Mouse (Mus musculus): ENCODE results near the gene Iqca. TPM values are rescaled to one million over a fixed set of nuclear protein-coding genes. Genes with fewer than 3 reads are reported as not detected.

Gene Iqca
- 0.07 and 0.14 TPM in 2 replicates for polyA plus RNA-seq (2015; fragmentation: Nextera tagmentation; extraction: Ambion mirVana)

DNA sequence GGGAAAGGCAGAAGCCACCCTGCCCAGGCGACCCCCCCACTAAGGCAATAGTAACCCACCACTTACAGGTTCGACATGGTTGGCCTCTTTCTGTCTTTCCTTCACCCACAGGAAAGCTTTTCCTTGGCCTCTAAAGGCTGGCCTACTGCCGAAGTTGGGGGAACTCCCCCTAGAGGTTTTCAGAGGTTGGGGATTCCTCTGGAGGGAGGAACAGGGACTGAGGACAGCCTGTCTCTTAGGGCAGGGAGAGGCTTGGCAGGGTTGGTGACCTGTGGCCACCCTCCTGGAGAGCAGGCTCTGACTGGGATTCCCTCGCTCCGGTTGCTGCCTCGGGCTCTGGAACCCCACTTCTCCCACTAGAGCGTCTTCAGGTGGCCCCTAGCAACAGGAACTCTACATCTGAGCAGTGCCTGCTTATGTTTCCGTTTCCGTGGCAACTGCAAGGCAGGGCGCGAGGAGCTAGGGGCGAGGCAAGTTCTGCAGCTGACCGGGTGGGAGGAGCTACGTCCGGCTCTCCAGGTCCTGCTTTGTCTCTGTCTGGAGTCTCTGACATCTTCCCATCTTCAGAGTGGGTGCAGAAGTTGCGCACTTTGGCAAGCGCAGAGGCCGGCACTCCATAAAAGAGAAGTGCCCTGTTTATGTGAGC, at the start of gene Iqca:
Gene Iqca, minus strand, starts transcription at position 303 of the 646 bp plus-strand sequence.
- peak; percentile 24 for DNase-seq (ENCODE audit: low spot score)

DNA sequence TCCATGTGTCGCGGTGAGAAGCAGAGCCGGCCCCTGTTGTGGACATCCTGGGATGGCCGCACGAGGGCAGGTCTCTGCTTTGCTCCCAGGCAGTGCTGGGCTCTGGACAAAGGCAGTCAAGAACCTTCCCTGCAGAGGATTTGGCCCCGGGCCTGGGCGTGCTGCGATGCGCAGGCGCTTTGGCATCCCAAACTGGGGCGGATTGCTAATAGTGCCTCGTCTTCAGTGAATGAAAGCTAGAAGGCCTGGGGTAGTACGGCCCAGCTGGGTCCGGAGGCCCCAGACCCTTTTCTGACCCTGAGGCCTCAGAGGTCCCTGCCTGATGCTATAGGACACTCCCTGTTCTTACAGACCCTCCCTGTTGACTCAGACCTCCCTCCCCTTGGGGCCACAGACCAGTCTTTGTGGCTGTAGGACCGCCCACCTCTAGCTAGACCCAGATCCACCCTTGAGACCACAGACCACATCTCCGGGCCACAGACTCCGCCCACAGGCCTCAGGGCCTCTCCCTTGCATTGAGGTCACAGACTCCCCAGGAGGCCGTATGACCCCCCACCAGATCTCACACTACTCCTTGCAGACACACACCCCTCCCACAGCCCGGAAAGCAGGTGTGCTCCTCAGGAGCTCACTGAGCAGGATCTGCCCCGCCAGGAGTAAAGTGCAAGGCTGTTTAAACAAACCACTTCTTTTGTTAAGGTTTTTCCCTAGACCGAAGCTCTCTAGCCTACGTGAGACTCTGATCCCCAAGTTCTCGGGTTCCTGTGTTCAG, 49.2 kb upstream of the Iqca start:
- peak; percentile 3 for DNase-seq (ENCODE audit: low spot score)

DNA sequence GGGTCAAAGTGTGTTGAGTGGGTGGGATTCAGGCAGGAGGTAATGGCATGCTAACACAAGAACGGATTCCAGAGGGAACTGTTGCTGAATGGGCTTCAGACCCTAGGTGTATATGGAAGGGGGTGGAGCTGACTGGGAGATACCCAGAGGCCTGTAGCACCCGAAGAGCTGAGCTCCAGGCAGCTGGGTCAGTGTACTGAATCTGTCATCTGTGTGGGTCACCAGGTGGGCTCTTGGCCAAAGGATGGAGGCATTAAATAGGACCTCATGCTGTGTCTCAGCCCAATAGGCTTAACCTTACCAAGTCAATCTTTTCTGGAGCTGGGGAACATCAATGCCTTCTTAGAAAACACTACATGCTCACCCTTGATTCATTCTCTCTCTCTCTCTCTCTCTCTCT, 48.5 kb upstream of the Iqca start:
- DNase-seq (ENCODE audit: low spot score), result no peak

DNA sequence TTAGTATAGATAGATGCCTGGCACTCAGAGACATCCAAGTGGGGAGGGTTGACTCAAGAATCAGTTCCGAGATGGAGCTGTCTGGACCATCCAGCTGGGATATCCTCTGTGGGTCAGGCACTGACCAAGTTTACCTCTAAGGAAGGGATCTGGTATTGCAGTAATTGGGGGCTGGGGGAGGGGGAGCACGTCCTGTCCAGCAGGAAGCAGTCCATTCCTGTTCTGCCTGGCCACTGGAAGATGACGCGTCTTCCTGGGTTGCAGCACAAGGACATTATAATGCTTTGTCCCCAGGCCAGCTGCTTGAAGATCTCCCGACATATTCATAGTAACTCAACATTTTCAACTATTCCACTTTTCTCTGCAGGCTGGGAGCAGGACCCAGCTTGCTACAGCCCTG, 48.0 kb upstream of the Iqca start:
- no peak for DNase-seq (ENCODE audit: low spot score)

DNA sequence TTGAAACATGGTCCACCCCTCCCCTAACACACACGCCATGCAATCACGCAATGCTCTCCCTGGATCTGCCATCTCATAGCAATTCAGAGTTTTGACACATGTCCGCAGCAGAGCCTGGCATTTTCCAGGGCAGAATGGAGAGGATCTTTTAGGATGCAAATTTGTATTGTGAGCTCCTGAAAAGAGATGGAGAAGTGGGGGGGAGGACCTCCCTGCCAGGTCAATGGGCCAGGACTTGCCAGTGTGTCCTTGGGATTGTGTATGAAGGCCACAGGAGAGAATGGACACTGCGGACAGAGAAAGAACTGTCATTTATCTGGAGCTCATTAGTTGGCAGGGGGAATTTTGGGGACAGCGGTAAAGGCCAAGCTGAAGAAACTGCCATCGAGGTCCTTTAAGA, 35.8 kb upstream of the Iqca start:
- no peak for DNase-seq (ENCODE audit: low spot score)

DNA sequence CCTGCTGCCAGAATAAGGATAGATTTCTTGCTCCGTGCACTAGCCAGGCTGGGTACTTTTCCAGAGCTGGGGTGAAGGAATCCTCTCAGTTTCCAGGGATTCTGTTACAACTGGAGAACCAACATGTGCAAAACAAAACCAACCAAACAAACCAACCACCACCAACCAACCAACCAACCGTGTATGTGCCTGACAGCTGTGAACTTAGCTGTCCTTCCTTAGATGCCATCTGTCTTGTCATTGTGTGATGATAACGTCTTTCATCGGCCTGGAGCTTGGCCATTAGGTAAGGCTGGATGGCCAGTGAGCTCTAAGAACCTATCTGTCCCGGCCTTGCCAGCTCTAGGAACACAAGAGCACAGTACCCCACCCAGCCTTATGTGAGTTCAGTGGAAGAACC, 33.7 kb upstream of the Iqca start:
- no peak for DNase-seq (ENCODE audit: low spot score)

DNA sequence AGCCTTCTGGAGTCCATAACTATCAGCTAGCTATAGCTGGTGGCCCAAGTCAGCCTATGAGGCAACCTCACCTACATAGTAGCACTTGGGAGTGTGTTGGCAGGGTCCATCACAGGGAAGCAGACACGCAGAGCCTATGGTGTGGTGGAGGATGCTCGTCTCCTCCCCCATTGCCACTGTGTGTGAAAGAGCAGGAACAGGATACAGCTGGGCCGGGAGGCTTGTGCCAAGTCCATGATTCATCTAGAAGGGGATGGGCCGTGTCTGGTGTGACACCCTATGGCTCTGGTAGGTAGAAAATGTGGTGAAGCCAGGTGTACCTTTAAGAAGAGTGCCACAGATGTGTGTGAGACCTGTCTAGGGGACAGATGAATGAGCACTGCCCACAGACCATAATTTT, 33.0 kb upstream of the Iqca start:
- DNase-seq (ENCODE audit: low spot score), result no peak

DNA sequence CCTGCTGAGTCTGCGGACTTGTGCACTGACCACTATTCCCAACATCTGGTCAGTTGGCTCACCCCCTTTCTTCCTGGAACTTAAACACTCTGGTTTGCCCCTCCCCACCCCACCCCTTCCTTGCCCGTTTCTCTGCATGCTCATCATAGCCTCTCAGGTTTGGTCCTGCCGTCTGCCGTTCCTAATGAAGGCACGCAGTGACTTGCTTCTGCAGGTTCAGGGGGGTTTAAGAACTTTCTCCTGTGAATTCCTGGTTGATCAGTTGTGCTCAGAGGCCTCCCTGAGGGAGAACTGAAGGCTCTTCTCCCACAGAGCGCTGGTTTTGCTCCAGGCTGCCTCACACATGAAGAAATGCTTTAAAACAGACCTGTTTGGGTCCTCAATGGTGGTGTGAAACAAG, 30.4 kb upstream of the Iqca start:
- DNase-seq (ENCODE audit: low spot score), result no peak

DNA sequence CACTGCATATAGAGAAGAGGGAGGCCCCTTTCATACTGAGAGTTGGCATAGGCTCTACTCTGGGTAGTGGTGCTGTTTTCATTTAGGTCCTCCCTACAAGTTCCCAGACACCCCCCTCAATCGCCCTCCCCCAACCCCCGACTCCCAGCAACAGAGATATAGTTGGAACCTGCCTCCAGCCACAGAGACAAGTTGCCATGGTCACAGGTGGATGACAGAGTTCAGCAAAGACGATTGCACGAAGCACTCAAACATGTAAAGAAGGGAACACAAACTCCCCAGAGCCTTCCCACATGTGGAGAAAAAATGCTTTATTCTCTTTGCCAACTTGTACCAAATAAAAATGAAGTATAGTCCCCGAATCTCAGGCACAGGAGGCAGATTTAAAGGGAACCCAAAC, 29.3 kb upstream of the Iqca start:
- no peak for DNase-seq (ENCODE audit: low spot score)

DNA sequence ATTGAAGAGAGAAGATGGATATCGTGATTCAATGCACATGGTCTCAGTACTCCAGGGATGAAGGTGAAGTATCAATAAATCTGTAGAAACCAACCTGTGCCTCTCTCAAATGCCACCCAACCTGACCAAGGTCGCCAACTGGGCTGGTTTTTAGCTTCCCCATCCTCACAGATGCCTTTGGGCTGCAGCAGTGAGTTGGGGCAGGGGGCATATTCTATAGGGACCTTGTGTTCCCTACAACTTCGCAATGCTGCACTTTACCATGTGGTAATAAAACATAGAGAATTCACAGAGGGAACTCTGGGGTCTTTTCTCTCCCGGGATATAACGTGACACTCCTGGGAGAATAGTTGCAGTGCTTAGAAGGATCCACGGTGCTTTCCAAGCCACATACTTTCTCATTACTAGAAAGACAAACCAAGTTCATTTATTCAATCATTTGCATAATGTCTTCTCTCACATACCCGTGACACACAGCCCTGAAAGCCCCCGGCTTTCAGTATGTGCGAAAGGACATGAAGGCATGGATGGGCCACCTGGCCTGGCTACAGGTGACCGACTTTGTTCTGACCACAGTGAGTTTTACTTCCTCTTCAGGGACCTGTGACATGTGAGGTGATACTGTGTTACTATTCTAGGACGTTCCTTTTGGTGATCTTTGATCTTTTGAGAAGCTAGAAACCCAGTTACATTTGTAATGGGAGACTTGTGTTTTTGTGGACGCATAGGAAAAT, 27.9 kb upstream of the Iqca start:
- no peak for DNase-seq (ENCODE audit: low spot score)

DNA sequence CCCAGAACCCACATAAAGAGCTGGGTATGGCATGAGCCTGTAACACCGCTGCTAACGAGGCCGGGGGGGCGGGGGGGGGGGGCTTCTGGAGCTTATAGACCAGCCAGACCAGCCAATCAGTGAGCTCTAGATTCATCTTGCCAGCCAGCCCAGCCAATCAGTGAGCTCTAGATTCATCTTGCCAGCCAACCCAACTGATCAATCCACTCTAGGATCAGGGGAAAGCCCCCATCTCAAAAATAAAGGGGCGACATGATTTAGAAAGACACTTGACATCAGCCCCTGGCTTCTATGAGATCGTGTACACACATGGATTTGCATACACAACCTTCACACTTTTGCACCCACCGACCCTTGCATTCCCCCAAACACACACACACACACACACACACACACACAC, 27.3 kb upstream of the Iqca start:
- DNase-seq (ENCODE audit: low spot score), result no peak

DNA sequence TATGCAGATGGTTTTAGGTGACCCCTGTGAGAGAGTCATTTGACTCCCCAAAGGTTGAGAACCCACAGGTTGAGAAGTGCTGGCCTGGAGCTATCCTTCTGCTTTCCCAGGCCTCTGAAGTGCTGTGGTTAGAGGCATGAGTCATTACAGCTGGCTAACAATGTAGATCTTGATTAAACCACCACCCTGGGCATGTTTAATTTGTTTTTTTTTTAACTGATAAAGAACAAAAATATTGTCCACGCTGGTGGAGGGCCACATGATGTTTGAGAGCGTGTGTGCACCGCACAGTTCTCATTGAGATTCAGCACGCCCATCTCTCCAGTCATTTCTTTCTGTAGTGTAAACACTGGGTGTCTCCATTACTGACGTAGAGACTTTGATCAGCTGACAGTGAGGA, 24.8 kb upstream of the Iqca start:
- no peak for DNase-seq (ENCODE audit: low spot score)

DNA sequence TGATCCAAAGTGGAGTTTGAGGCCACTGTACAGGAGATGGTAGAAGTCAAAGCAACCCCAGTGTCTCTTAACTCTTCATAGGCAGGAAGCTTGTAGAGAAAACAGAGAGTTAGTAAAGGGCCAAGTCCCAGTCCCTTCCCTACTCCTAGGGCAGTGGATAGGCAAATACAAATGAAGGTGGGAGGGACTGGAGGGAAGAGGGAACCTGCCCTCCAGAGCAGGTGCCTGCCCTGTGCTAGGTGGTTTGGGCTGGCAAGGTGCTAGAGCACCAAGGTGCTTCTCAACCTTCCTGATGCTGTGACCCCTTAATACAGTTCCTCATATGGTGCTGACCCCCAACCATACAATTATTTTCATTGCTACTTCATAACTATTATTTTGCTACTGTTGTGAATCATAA, 24.4 kb upstream of the Iqca start:
- no peak for DNase-seq (ENCODE audit: low spot score)

DNA sequence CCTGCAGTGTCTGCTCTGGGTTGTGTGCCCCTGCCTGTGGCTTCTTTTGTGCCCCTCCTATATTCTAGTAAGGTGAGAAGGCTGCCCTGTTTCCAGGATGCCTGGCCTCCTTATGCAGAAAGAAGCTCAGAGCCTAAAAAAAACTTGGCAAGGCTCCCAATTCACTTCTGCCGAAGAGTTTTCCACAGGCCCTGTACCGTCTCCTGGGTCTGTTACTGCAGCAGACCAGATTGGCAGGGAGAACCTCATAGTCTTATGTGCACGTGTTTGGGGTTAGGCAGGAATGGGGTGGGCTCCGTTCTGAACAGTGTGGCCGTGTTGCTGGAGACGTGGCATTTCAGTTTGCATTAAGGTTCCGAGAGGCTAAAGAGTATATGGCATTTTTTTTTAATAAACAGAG, 23.0 kb upstream of the Iqca start:
- no peak for DNase-seq (ENCODE audit: low spot score)

DNA sequence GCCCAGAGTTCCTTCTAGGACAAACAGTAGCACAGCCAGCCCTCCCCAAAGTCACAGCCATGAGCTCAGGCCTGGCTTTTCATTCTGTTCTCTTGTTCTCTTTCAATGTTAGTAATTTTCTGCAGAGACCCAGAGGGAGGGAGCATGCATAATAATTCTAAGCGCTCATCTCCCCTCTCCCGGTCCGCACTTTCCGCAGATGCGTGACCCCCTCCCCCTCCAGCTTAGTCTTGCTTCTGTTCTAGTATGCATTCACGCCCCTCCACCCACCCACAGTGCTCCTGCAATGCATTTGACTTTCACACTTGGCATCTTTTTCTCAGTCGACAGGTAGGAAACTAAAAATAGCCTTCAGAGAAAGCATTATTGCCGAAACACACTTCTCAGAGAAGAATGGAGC, 21.1 kb upstream of the Iqca start:
- no peak for DNase-seq (ENCODE audit: low spot score)

DNA sequence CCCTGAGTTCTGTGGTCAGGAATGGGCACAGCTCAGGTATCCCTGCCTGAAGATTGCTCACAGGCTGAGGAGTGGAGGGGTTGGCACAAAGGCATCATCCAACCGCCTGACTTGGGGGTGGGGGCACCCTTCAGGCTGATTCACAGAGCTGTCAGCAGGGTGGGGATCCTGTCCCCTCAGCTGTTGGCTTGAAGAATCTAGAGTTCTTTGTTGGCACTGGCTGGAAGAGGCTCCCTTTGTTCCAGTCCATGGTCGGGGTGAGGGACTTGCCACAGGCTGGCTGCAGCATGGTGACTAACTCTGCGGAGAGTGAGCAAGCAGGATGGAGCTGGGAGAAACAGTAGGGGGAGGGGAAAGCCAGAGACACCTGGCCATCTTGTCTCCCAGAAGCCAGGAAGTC, 11.1 kb upstream of the Iqca start:
- no peak for DNase-seq (ENCODE audit: low spot score)

DNA sequence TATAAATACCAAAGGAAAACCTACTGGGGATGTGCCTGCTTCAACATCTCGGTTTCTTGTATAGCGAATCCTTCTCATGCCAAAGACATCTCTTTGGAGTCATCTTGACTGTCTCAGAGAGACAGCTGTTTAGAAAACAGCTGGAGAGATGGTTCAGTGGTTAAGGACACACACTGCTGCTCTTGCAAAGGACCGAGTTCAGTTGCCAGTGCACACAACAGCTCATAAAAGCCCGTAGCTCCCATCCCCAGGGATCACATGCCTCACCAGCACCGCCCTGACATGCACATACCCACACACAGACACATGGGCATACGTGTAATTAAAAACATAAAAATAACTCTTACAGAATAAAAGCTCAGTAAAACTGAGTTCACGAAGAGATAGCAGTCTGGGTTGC, 10.0 kb upstream of the Iqca start:
- no peak for DNase-seq (ENCODE audit: low spot score)

DNA sequence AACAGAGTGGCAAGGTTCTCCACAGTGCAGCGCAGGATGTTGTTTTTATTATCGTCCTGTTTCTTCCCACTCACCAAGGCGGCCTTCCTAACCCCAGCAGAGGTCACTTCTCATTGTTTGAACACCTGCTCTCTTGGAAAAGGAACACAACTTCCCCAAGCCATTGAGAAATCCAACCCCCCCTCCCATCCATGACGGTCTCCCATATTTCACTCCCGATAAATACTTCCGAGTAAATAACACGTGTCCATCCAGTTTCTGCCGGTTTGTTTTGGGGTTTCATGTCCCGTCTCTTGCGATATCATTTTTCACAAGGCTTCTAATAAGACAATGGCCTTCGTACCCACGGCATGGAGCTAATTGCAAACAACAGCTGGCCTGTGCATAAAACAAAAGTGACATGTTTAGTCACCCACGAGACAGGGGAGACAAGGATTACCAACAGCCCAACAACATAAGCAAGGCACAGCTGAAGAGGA, 9.2 kb upstream of the Iqca start:
- DNase-seq (ENCODE audit: low spot score), result no peak

DNA sequence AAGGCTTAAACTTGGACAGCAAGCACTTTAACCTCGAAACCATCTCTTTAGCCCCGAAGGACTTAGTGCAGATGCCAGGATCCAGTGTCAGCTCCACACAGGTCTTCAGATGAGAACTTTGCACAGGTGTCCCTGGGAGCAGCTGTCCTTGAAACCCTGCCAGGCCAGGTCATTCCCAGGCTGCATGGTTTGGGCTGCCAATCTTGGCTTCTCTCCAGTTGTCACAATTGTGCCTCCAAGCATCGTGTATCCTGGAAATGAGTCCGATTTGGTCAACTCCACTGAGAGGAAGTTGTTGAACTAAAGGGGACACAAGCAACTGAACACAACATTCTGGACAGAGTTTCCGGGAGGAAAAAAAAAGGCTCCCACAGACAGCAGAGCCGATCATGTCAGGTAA, 8.4 kb upstream of the Iqca start:
- no peak for DNase-seq (ENCODE audit: low spot score)

DNA sequence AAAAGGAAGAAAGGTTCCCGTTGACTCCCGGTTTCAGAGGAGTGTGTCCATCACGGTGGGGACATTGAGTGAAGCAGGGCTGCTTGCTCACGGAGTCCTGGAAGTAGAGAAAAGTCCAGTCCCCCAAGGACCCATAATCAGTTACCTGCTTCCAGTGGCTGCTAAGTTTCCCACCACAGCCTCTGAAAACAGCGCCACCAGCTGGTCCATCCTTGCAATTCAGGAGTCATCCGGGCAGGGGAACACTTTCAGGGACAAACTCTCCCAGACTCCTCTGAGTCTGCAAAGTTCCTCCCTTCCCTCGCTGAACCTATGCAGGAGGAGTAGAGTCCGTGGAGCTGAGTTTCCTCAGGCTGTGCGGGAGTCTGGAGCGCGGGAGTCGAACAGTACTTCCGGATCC, 6.7 kb upstream of the Iqca start:
- no peak for DNase-seq (ENCODE audit: low spot score)

DNA sequence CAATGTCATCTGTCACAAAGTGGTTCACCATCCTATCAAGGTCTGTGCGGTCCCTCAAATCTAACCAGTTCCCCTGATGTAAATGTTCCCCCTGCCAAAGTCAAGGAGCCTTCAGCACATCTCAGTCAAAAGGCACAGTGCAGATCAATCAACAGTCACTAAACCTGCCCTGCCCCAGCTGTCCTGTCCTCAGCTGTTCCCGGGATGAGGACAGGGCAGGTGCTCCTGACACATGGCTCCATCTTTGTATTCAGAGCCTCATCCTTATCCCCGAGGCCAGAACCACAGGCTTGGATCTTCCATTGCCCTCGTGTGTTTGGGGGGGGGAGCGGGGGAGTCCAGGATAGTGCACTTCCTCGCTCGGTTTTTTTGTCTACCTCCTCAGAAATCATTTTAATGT, 3.4 kb upstream of the Iqca start:
- no peak for DNase-seq (ENCODE audit: low spot score)

DNA sequence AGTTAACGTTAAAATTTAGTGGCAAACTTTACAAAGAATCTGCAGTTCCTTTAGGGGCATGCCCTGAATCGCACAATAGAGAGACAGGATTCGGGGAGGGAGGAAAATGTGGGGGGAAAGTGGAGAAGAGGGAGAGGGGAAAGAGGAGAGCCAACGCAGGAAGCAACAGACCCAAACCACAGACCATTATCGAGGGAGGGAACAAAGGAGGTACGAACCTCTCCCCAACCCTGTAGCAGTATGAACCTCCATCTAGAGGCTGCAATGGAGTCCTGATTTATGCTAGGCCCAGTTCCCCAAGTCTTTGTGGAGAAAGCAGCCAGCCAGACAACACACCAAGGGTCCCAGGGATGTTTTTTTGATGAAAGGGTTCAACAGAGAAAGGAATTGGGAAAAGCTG, 586 bp upstream of the Iqca start:
- DNase-seq (ENCODE audit: low spot score), result no peak

Data from thymus, postnatal 0 days (tissue).